Mouse (Mus musculus) C2C12 (cell line): Measurements from ENCODE around the gene Gm45062.

Source experiments
- CEBPB ChIP-seq: IDR thresholded peaks from one replicate; pipeline ENCODE4 v1.6.1; 2011; ENCODE audit warnings: low read depth, mild to moderate bottlenecking, control low read depth, moderate library complexity
- CTCF ChIP-seq: IDR thresholded peaks from one replicate; pipeline ENCODE4 v1.5.1; 2011; ENCODE audit not compliant: control insufficient read depth, insufficient read depth, insufficient read length
- FOSL1 ChIP-seq: IDR thresholded peaks from one replicate; pipeline ENCODE4 v1.8.0; 2011; ENCODE audit warnings: mild to moderate bottlenecking, low read length; ENCODE audit not compliant: poor library complexity, insufficient read depth, severe bottlenecking
- MAX ChIP-seq: IDR thresholded peaks from one replicate; pipeline ENCODE4 v1.6.1; 2011; ENCODE audit warnings: mild to moderate bottlenecking, control low read depth
- MYOD1 ChIP-seq: IDR thresholded peaks from one replicate; pipeline ENCODE4 v1.6.1; 2011; ENCODE audit warnings: low read depth; ENCODE audit not compliant: control insufficient read depth, insufficient read length
- MYOG ChIP-seq: IDR thresholded peaks from one replicate; pipeline ENCODE4 v1.6.1; 2011; ENCODE audit not compliant: control insufficient read depth, insufficient read length; ENCODE audit errors: extremely low read depth
- USF1 ChIP-seq: IDR thresholded peaks from one replicate; pipeline ENCODE4 v1.6.1; 2011; ENCODE audit warnings: low read depth, mild to moderate bottlenecking, control low read depth, moderate library complexity

GRCm38 (mm10) chr6:8336487-8337390, 77.5 kb downstream of the Gm45062 start:
- TF ChIP-seq CTCF (no peak), CEBPB (no peak), USF1 (no peak), MAX (no peak), FOSL1 (no peak), MYOG (no peak), MYOD1 (no peak)
